Mouse (Mus musculus) midbrain, postnatal 0 days (tissue): ENCODE data around the gene Pias4. TPM values are rescaled to one million over a fixed set of nuclear protein-coding genes. Genes with fewer than 3 reads are reported as not detected.
A peak's percentile ranks its signal among the peaks of the same experiment; 100 is the strongest.

Experiments used
- ATAC-seq: fragments of 200-750 bp; cut with Nextera tagmentation; 2 replicates; pipeline ENCODE4 v1.8.0; 2017; ENCODE audit warnings: moderate number of reproducible peaks, mild to moderate bottlenecking, moderate TSS enrichment, moderate library complexity; ENCODE audit not compliant: low FRiP score
- DNase-seq: peaks from one replicate; pipeline ENCODE4 v3.0.0-alpha.2; 2015; ENCODE audit warnings: low spot score
- H3K27ac ChIP-seq: fragments of 300-500 bp; sonication (generic); 2 replicates; pipeline ENCODE4 v1.5.1; 2014; ENCODE audit warnings: low read depth, mild to moderate bottlenecking, low read length, mixed read lengths
- H3K27me3 ChIP-seq: fragments of 300-500 bp; sonication (generic); 2 replicates; pipeline ENCODE4 v1.6.1; 2014; ENCODE audit warnings: low read length, control low read depth, mixed read lengths; ENCODE audit not compliant: insufficient read depth
- H3K36me3 ChIP-seq: fragments of 300-500 bp; sonication (generic); 2 replicates; pipeline ENCODE4 v1.6.1; 2014; ENCODE audit warnings: low read length, control low read depth, mixed read lengths; ENCODE audit not compliant: insufficient read depth
- H3K4me1 ChIP-seq: fragments of 300-500 bp; sonication (generic); 2 replicates; pipeline ENCODE4 v1.6.1; 2014; ENCODE audit warnings: mild to moderate bottlenecking, control low read depth, antibody characterized with exemption, low read length, mixed read lengths; ENCODE audit not compliant: insufficient read depth
- H3K4me2 ChIP-seq: fragments of 300-500 bp; sonication (generic); 2 replicates; pipeline ENCODE4 v1.6.1; 2014; ENCODE audit warnings: low read depth, mild to moderate bottlenecking, low read length, mixed read lengths; ENCODE audit not compliant: poor library complexity, severe bottlenecking
- H3K4me3 ChIP-seq: fragments of 300-500 bp; sonication (generic); 2 replicates; pipeline ENCODE4 v1.5.1; 2014; ENCODE audit warnings: low read depth, mild to moderate bottlenecking, low read length, moderate library complexity
- H3K9ac ChIP-seq: fragments of 300-500 bp; sonication (generic); replicated peaks from 2 replicates; pipeline ENCODE4 v1.6.1; 2014; ENCODE audit warnings: mild to moderate bottlenecking, low read length, moderate library complexity, mixed read lengths; ENCODE audit not compliant: poor library complexity, severe bottlenecking
- H3K9me3 ChIP-seq: fragments of 300-500 bp; sonication (generic); 2 replicates; pipeline ENCODE4 v1.6.1; 2016; ENCODE audit warnings: low read length, control low read depth
- CTCF ChIP-seq: IDR thresholded peaks from 2 replicates; pipeline ENCODE4 v1.5.1; 2016; ENCODE audit warnings: antibody characterized with exemption, mild to moderate bottlenecking
- WGBS: fragments of 180-500 bp; shearing (Covaris S2); extraction: QIAGEN DNeasy Blood & Tissue Kit; methylation state at CpG from one replicate; pipeline ENCODE4 v1.1.7; 2014; 5-methylcytosine and 5-hydroxymethylcytosine counted together
- microRNA-seq: library from miRNA; unstranded; fragments of <30 nt; microRNA quantifications from one replicate; pipeline ENCODE4, GENCODE M21; 2016; ENCODE audit warnings: borderline number of aligned reads
- polyA plus RNA-seq: library from polyadenylated mRNA; unstranded; fragments of >200 nt; fragmentation: Nextera tagmentation; extraction: Ambion mirVana; gene quantifications from 2 replicates; pipeline ENCODE4 v1.2.1, GENCODE M21; 2015
- total RNA-seq: library from RNA; depleted of rRNA; stranded (reverse); fragments of >200 nt; gene quantifications from 2 replicates; pipeline ENCODE4 v1.2.3, GENCODE M21; 2014; rRNA removed

Gene Pias4
- total and polyA plus RNA-seq, 2 experiments from 2014 or later = 30.1 to 38.0 TPM

DNA sequence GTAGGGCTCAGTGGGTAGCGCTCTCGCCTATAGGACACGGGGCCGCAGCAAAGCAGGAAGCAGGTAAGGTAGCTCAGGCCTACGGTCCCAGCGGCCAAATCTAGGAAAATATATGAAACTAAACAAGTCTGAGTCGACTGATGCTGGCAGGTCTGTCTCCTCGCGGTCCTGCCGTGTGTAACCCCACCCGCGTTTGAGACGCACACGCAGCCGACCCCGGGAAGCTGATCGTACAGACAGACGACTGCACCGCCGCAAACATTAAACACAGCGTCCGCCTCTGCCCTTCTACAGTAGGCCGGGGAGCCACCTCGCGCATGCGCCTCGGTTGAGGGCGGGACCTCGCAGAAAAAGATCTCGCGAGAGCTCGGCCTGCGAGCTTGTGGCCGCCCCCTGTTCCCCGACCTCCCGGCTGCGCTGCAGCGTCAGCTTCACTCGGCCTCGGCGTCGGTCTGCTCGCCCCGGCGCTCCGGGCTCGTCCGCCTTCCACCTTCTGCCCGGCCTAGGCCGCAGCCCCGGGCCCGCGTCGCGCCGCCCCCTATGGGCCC is 62.1 kb downstream of the Pias4 start, which contains the start of gene Map2k2:
TSS of gene Map2k2 (plus strand) at position 351 of the 548 bp plus-strand sequence.
- Histone ChIP-seq H3K27ac (peak within 1 kb of the TSS; percentile 98), H3K4me1 (peaks cover 10% of the 10 kb centered on the region; the same call in 1 of the 2 replicates), H3K4me2 (peak within 1 kb of the TSS; percentile 75), H3K36me3 (peaks cover 25% of the 10 kb centered on the region), H3K27me3 (no peaks in the 10 kb centered on the region), H3K9me3 (no peaks in the 10 kb centered on the region), H3K4me3 (peak within 1 kb of the TSS; percentile 89), H3K9ac (peak within 1 kb of the TSS; percentile 99)
- under 1% methylated on average over 56 of the region's 56 CpGs for WGBS
- ATAC-seq (peak; percentile 93), DNase-seq (peak; percentile 98)
- TF ChIP-seq CTCF = no peak

Small RNA genes lying within 50 kb of the gene (microRNA-seq; reads per million reads assigned to microRNA genes)
- gene Mir5615-1 (not detected), gene Mir5615-2 (not detected)

Other genes with a start within 250 kb of the Pias4 start
Only the 30 nearest of the 32 such genes appear.
- gene Gng7, start 153.0 kb downstream of the Pias4 start, total RNA-seq = 27.6 and 40.7 TPM in 2 replicates
- gene Gng7, start 153.0 kb downstream of the Pias4 start, polyA plus RNA-seq = 29.5 and 29.9 TPM in 2 replicates
- gene Diras1, start 142.3 kb downstream of the Pias4 start, total RNA-seq = 104 and 119 TPM in 2 replicates
- 95.2 and 98.3 TPM in 2 replicates for gene Diras1, start 142.3 kb downstream of the Pias4 start, polyA plus RNA-seq
- 115 and 122 TPM in 2 replicates for gene Slc39a3, start 130.5 kb downstream of the Pias4 start, total RNA-seq
- gene Slc39a3, start 130.5 kb downstream of the Pias4 start, polyA plus RNA-seq = 50.2 and 54.7 TPM in 2 replicates
- 216 and 236 TPM in 2 replicates for gene Sgta, start 107.7 kb downstream of the Pias4 start, total RNA-seq
- 325 and 348 TPM in 2 replicates for gene Sgta, start 107.7 kb downstream of the Pias4 start, polyA plus RNA-seq
- 59.9 and 67.1 TPM in 2 replicates for gene Thop1, start 97.9 kb downstream of the Pias4 start, total RNA-seq
- gene Thop1, start 97.9 kb downstream of the Pias4 start, polyA plus RNA-seq = 35.2 and 35.8 TPM in 2 replicates
- 0.28 and 1.6 TPM in 2 replicates for gene Creb3l3, start 69.0 kb downstream of the Pias4 start, total RNA-seq
- gene Creb3l3, start 69.0 kb downstream of the Pias4 start, polyA plus RNA-seq = 0.62 and 0.81 TPM in 2 replicates
- gene Map2k2, start 62.0 kb downstream of the Pias4 start, total RNA-seq = 256 and 261 TPM in 2 replicates
- gene Map2k2, start 62.0 kb downstream of the Pias4 start, polyA plus RNA-seq = 210 and 218 TPM in 2 replicates
- 23.6 and 29.5 TPM in 2 replicates for gene Zbtb7a, start 32.7 kb downstream of the Pias4 start, total RNA-seq
- 16.1 and 18.0 TPM in 2 replicates for gene Zbtb7a, start 32.7 kb downstream of the Pias4 start, polyA plus RNA-seq
- 2,062 and 2,304 TPM in 2 replicates for gene Eef2, start 8.7 kb upstream of the Pias4 start, total RNA-seq
- gene Eef2, start 8.7 kb upstream of the Pias4 start, polyA plus RNA-seq = 440 and 459 TPM in 2 replicates
- 56.7 and 88.8 TPM in 2 replicates for gene Dapk3, start 15.1 kb upstream of the Pias4 start, total RNA-seq
- 59.1 and 60.9 TPM in 2 replicates for gene Dapk3, start 15.1 kb upstream of the Pias4 start, polyA plus RNA-seq
- gene 4930442H23Rik, start 15.9 kb upstream of the Pias4 start, total RNA-seq = not detected in 2 replicates
- not detected in 2 replicates for gene 4930442H23Rik, start 15.9 kb upstream of the Pias4 start, polyA plus RNA-seq
- not detected in 2 replicates for gene Nmrk2, start 34.1 kb upstream of the Pias4 start, total RNA-seq
- 0.14 TPM in 1 of 2 replicates, not detected in the other for gene Nmrk2, start 34.1 kb upstream of the Pias4 start, polyA plus RNA-seq
- gene Atcay, start 62.9 kb upstream of the Pias4 start, total RNA-seq = 195 and 200 TPM in 2 replicates
- 91.4 and 94.1 TPM in 2 replicates for gene Atcay, start 62.9 kb upstream of the Pias4 start, polyA plus RNA-seq
- 61.3 and 70.2 TPM in 2 replicates for gene Zfr2, start 65.2 kb upstream of the Pias4 start, total RNA-seq
- gene Zfr2, start 65.2 kb upstream of the Pias4 start, polyA plus RNA-seq = 24.9 and 25.3 TPM in 2 replicates
- gene Matk, start 85.0 kb upstream of the Pias4 start, total RNA-seq = 110 and 114 TPM in 2 replicates
- gene Matk, start 85.0 kb upstream of the Pias4 start, polyA plus RNA-seq = 96.9 and 108 TPM in 2 replicates
- 145 and 164 TPM in 2 replicates for gene Mrpl54, start 99.0 kb upstream of the Pias4 start, total RNA-seq
- gene Mrpl54, start 99.0 kb upstream of the Pias4 start, polyA plus RNA-seq = 162 and 179 TPM in 2 replicates
- gene Apba3, start 99.0 kb upstream of the Pias4 start, total RNA-seq = 45.0 and 64.8 TPM in 2 replicates
- gene Apba3, start 99.0 kb upstream of the Pias4 start, polyA plus RNA-seq = 25.0 and 25.2 TPM in 2 replicates
- 6.5 and 9.2 TPM in 2 replicates for gene Tjp3, start 123.7 kb upstream of the Pias4 start, total RNA-seq
- 5.1 and 6.3 TPM in 2 replicates for gene Tjp3, start 123.7 kb upstream of the Pias4 start, polyA plus RNA-seq
- gene Pip5k1c, start 125.0 kb upstream of the Pias4 start, total RNA-seq = 248 and 256 TPM in 2 replicates
- 125 and 129 TPM in 2 replicates for gene Pip5k1c, start 125.0 kb upstream of the Pias4 start, polyA plus RNA-seq
- gene Cactin, start 153.2 kb upstream of the Pias4 start, total RNA-seq = 19.5 and 22.7 TPM in 2 replicates
- 18.4 and 20.2 TPM in 2 replicates for gene Cactin, start 153.2 kb upstream of the Pias4 start, polyA plus RNA-seq
- gene Tbxa2r, start 160.8 kb upstream of the Pias4 start, total RNA-seq = 4.3 and 7.0 TPM in 2 replicates
- 3.8 and 4.7 TPM in 2 replicates for gene Tbxa2r, start 160.8 kb upstream of the Pias4 start, polyA plus RNA-seq
- 0.09 and 0.16 TPM in 2 replicates for gene Gipc3, start 175.3 kb upstream of the Pias4 start, total RNA-seq
- gene Gipc3, start 175.3 kb upstream of the Pias4 start, polyA plus RNA-seq = not detected in 2 replicates
- 9.6 and 12.6 TPM in 2 replicates for gene Hmg20b, start 182.6 kb upstream of the Pias4 start, total RNA-seq
- gene Hmg20b, start 182.6 kb upstream of the Pias4 start, polyA plus RNA-seq = 23.4 and 24.5 TPM in 2 replicates
- 31.9 and 40.6 TPM in 2 replicates for gene Mfsd12, start 189.6 kb upstream of the Pias4 start, total RNA-seq
- gene Mfsd12, start 189.6 kb upstream of the Pias4 start, polyA plus RNA-seq = 13.6 and 15.4 TPM in 2 replicates
- 1.4 TPM in 1 of 2 replicates, not detected in the other for gene 4930404N11Rik, start 197.9 kb upstream of the Pias4 start, total RNA-seq
- gene 4930404N11Rik, start 197.9 kb upstream of the Pias4 start, polyA plus RNA-seq = 0.47 and 0.54 TPM in 2 replicates
- gene Fzr1, start 210.6 kb upstream of the Pias4 start, total RNA-seq = 92.6 and 98.3 TPM in 2 replicates
- 147 and 149 TPM in 2 replicates for gene Fzr1, start 210.6 kb upstream of the Pias4 start, polyA plus RNA-seq
- 120 and 132 TPM in 2 replicates for gene Dohh, start 216.5 kb upstream of the Pias4 start, total RNA-seq
- gene Dohh, start 216.5 kb upstream of the Pias4 start, polyA plus RNA-seq = 95.8 and 115 TPM in 2 replicates
- 0.88 and 2.7 TPM in 2 replicates for gene Gm48551, start 216.5 kb upstream of the Pias4 start, total RNA-seq
- 5.8 and 10.2 TPM in 2 replicates for gene Gm48551, start 216.5 kb upstream of the Pias4 start, polyA plus RNA-seq
- 6.6 TPM in 1 of 2 replicates, not detected in the other for gene Gm48552, start 221.1 kb upstream of the Pias4 start, total RNA-seq
- gene Gm48552, start 221.1 kb upstream of the Pias4 start, polyA plus RNA-seq = 1.6 and 3.9 TPM in 2 replicates
- gene Smim24, start 225.1 kb upstream of the Pias4 start, total RNA-seq = 1.5 and 1.7 TPM in 2 replicates
- gene Smim24, start 225.1 kb upstream of the Pias4 start, polyA plus RNA-seq = 1.1 and 2.0 TPM in 2 replicates